Mouse (Mus musculus): ENCODE results near the gene Dclk3. TPM values are rescaled to one million over a fixed set of nuclear protein-coding genes. Genes with fewer than 3 reads are reported as not detected.

Gene Dclk3
- total and polyA plus RNA-seq, 2 experiments, result 4.3 to 10.5 TPM

- H3K9ac ChIP-seq (ENCODE audit: low read depth, low read length), result no peak overlapping the region
- no peaks in the 10 kb centered on the region for H3K4me1 ChIP-seq (ENCODE audit: control insufficient read depth, insufficient read depth, low read length)
- H3K27ac ChIP-seq (replicated peaks; ENCODE audit: insufficient read depth, low read depth, low read length), result no peak overlapping the region
- H3K27me3 ChIP-seq (ENCODE audit: control insufficient read depth, insufficient read depth, low read length), result no peaks in the 10 kb centered on the region
- no peaks in the 10 kb centered on the region for H3K79me2 ChIP-seq (ENCODE audit: control insufficient read depth, insufficient read depth, low read length)
- H3K36me3 ChIP-seq (ENCODE audit: control insufficient read depth, insufficient read depth, low read length), result no peaks in the 10 kb centered on the region
- no peak for DNase-seq (ENCODE audit: extremely low read depth, low read depth, low spot score)
- TF ChIP-seq CTCF (IDR thresholded peaks at IDR 0.05; ENCODE audit: low read depth, low read length) (no peak), POLR2A (IDR thresholded peaks at IDR 0.05; ENCODE audit: extremely low read depth, insufficient read depth, low read length) (no peak)
- H3K4me3 ChIP-seq (ENCODE audit: insufficient read depth, low read depth, low read length), result no peak overlapping the region
- 82% methylated on average over 2 of the region's 2 CpGs for WGBS
These were observed 40.8 kb upstream of the Dclk3 start for GRCm38 (mm10) chr9:111398059-111398458.

- Histone ChIP-seq H3K27me3 (ENCODE audit: control insufficient read depth, insufficient read depth, low read length) (no peaks in the 10 kb centered on the region), H3K79me2 (ENCODE audit: control insufficient read depth, insufficient read depth, low read length) (no peaks in the 10 kb centered on the region), H3K27ac (replicated peaks; ENCODE audit: insufficient read depth, low read depth, low read length) (no peak overlapping the region), H3K4me1 (ENCODE audit: control insufficient read depth, insufficient read depth, low read length) (no peaks in the 10 kb centered on the region), H3K36me3 (ENCODE audit: control insufficient read depth, insufficient read depth, low read length) (no peaks in the 10 kb centered on the region), H3K9ac (ENCODE audit: low read depth, low read length) (no peak overlapping the region), H3K4me3 (ENCODE audit: insufficient read depth, low read depth, low read length) (no peak overlapping the region)
- 84% methylated on average over 4 of the region's 4 CpGs for WGBS
- no peak for DNase-seq (ENCODE audit: extremely low read depth, low read depth, low spot score)
- no peak for TF ChIP-seq POLR2A (IDR thresholded peaks at IDR 0.05; ENCODE audit: extremely low read depth, insufficient read depth, low read length)
- no peak for TF ChIP-seq CTCF (IDR thresholded peaks at IDR 0.05; ENCODE audit: low read depth, low read length)
These were observed 38.8 kb upstream of the Dclk3 start for GRCm38 (mm10) chr9:111400089-111400488.

GRCm38 (mm10) chr9:111403159-111403558 is 35.7 kb upstream of the Dclk3 start:
- Histone ChIP-seq H3K4me1 (ENCODE audit: control insufficient read depth, insufficient read depth, low read length) (no peaks in the 10 kb centered on the region), H3K36me3 (ENCODE audit: control insufficient read depth, insufficient read depth, low read length) (no peaks in the 10 kb centered on the region), H3K4me3 (ENCODE audit: insufficient read depth, low read depth, low read length) (no peak overlapping the region), H3K27me3 (ENCODE audit: control insufficient read depth, insufficient read depth, low read length) (no peaks in the 10 kb centered on the region), H3K9ac (ENCODE audit: low read depth, low read length) (no peak overlapping the region), H3K79me2 (ENCODE audit: control insufficient read depth, insufficient read depth, low read length) (no peaks in the 10 kb centered on the region), H3K27ac (replicated peaks; ENCODE audit: insufficient read depth, low read depth, low read length) (no peak overlapping the region)
- no peak for TF ChIP-seq POLR2A (IDR thresholded peaks at IDR 0.05; ENCODE audit: extremely low read depth, insufficient read depth, low read length)
- no peak for TF ChIP-seq CTCF (IDR thresholded peaks at IDR 0.05; ENCODE audit: low read depth, low read length)
- DNase-seq (ENCODE audit: extremely low read depth, low read depth, low spot score), result no peak
- WGBS, result 84% methylated on average over 4 of the region's 4 CpGs

- Histone ChIP-seq H3K4me1 (ENCODE audit: control insufficient read depth, insufficient read depth, low read length) (no peaks in the 10 kb centered on the region), H3K27ac (replicated peaks; ENCODE audit: insufficient read depth, low read depth, low read length) (no peak overlapping the region), H3K79me2 (ENCODE audit: control insufficient read depth, insufficient read depth, low read length) (no peaks in the 10 kb centered on the region), H3K9ac (ENCODE audit: low read depth, low read length) (no peak overlapping the region), H3K36me3 (ENCODE audit: control insufficient read depth, insufficient read depth, low read length) (no peaks in the 10 kb centered on the region), H3K27me3 (ENCODE audit: control insufficient read depth, insufficient read depth, low read length) (no peaks in the 10 kb centered on the region), H3K4me3 (ENCODE audit: insufficient read depth, low read depth, low read length) (no peak overlapping the region)
- no peak for DNase-seq (ENCODE audit: extremely low read depth, low read depth, low spot score)
- TF ChIP-seq POLR2A (IDR thresholded peaks at IDR 0.05; ENCODE audit: extremely low read depth, insufficient read depth, low read length) (no peak), CTCF (IDR thresholded peaks at IDR 0.05; ENCODE audit: low read depth, low read length) (no peak)
- WGBS, result 88% methylated on average over 12 of the region's 12 CpGs
These were observed 34.4 kb upstream of the Dclk3 start for GRCm38 (mm10) chr9:111404346-111405079.

GRCm38 (mm10) chr9:111405080-111405428 is 33.8 kb upstream of the Dclk3 start:
- 91% methylated on average over 6 of the region's 6 CpGs for WGBS
- DNase-seq (ENCODE audit: extremely low read depth, low read depth, low spot score), result no peak
- Histone ChIP-seq H3K79me2 (ENCODE audit: control insufficient read depth, insufficient read depth, low read length) (no peaks in the 10 kb centered on the region), H3K4me3 (ENCODE audit: insufficient read depth, low read depth, low read length) (no peak overlapping the region), H3K27ac (replicated peaks; ENCODE audit: insufficient read depth, low read depth, low read length) (no peak overlapping the region), H3K36me3 (ENCODE audit: control insufficient read depth, insufficient read depth, low read length) (no peaks in the 10 kb centered on the region), H3K27me3 (ENCODE audit: control insufficient read depth, insufficient read depth, low read length) (no peaks in the 10 kb centered on the region), H3K4me1 (ENCODE audit: control insufficient read depth, insufficient read depth, low read length) (no peaks in the 10 kb centered on the region), H3K9ac (ENCODE audit: low read depth, low read length) (no peak overlapping the region)
- no peak for TF ChIP-seq CTCF (IDR thresholded peaks at IDR 0.05; ENCODE audit: low read depth, low read length)
- no peak for TF ChIP-seq POLR2A (IDR thresholded peaks at IDR 0.05; ENCODE audit: extremely low read depth, insufficient read depth, low read length)

GRCm38 (mm10) chr9:111408012-111408411 is 30.9 kb upstream of the Dclk3 start:
- no peaks in the 10 kb centered on the region for H3K79me2 ChIP-seq (ENCODE audit: control insufficient read depth, insufficient read depth, low read length)
- no peak overlapping the region for H3K9ac ChIP-seq (ENCODE audit: low read depth, low read length)
- 70% methylated on average over 6 of the region's 6 CpGs for WGBS
- no peak overlapping the region for H3K27ac ChIP-seq (replicated peaks; ENCODE audit: insufficient read depth, low read depth, low read length)
- H3K4me1 ChIP-seq (ENCODE audit: control insufficient read depth, insufficient read depth, low read length), result no peaks in the 10 kb centered on the region
- no peaks in the 10 kb centered on the region for H3K36me3 ChIP-seq (ENCODE audit: control insufficient read depth, insufficient read depth, low read length)
- TF ChIP-seq CTCF (IDR thresholded peaks at IDR 0.05; ENCODE audit: low read depth, low read length) (no peak), POLR2A (IDR thresholded peaks at IDR 0.05; ENCODE audit: extremely low read depth, insufficient read depth, low read length) (no peak)
- no peak overlapping the region for H3K4me3 ChIP-seq (ENCODE audit: insufficient read depth, low read depth, low read length)
- no peak for DNase-seq (ENCODE audit: extremely low read depth, low read depth, low spot score)
- H3K27me3 ChIP-seq (ENCODE audit: control insufficient read depth, insufficient read depth, low read length), result no peaks in the 10 kb centered on the region

All from liver, adult 2 months (tissue).